18 mouse cellular contexts compared by ENCODE assay signal in genomic region chr3:81521804-81522203, GRCm38 (mm10).
"Had no signal": no experiment of that assay in that cellular context is flagged by ENCODE, and none has a peak within 500 bp of the region (broad histone marks: within the 10 kb centered on the region; RNA-seq: fewer than 3 reads in every experiment).

No protein-coding gene starts in this region.

- H3K4me1 ChIP-seq: liver, embryonic 13.5 days; liver, embryonic 15.5 days; lung, embryonic 15.5 days; megakaryocyte, embryonic 14.5 days; neural tube, embryonic 12.5 days; stomach, embryonic 15.5 days had no signal

- H3K9ac ChIP-seq: liver, embryonic 13.5 days; liver, embryonic 15.5 days; liver, postnatal 0 days; lung, embryonic 15.5 days; neural tube, embryonic 12.5 days; stomach, embryonic 15.5 days had no signal

- H3K4me2 ChIP-seq: liver, embryonic 11.5 days; liver, embryonic 13.5 days; liver, embryonic 15.5 days; lung, embryonic 15.5 days; neural tube, embryonic 12.5 days; stomach, embryonic 15.5 days had no signal

- H3K9me3 ChIP-seq: liver, embryonic 13.5 days; liver, embryonic 15.5 days; lung, embryonic 15.5 days; megakaryocyte, embryonic 14.5 days; neural tube, embryonic 12.5 days; stomach, embryonic 15.5 days had no signal

- H3K27ac ChIP-seq: liver, embryonic 13.5 days; liver, embryonic 15.5 days; lung, embryonic 15.5 days; macrophage; neural tube, embryonic 12.5 days; stomach, embryonic 15.5 days; stomach, postnatal 0 days had no signal

- H3K36me3 ChIP-seq: liver, embryonic 13.5 days; liver, embryonic 15.5 days; lung, embryonic 15.5 days; neural tube, embryonic 12.5 days; stomach, embryonic 15.5 days had no signal

- H3K4me3 ChIP-seq: liver, embryonic 13.5 days; liver, embryonic 15.5 days; lung, embryonic 15.5 days; megakaryocyte, embryonic 14.5 days; neural tube, embryonic 12.5 days; stomach, embryonic 15.5 days had no signal

- DNase-seq: liver, embryonic 13.5 days; liver, postnatal 0 days; lung, adult 2 months; lung, postnatal 14 days; lung, postnatal 36 days; right cerebral cortex, postnatal 14 days; thymus, adult 2 months; thymus, postnatal 25 days; thymus, postnatal 4 days had no signal

- ATAC-seq: liver, postnatal 0 days; lung, postnatal 0 days had no signal

- H3K27me3 ChIP-seq: liver, embryonic 13.5 days; liver, embryonic 15.5 days; lung, embryonic 15.5 days; megakaryocyte, embryonic 14.5 days; neural tube, embryonic 12.5 days; stomach, embryonic 15.5 days had no signal
